Mouse (Mus musculus) right cerebral cortex, adult 2 months (tissue): ENCODE results near the gene Ikzf3.

Experiments used
- DNase-seq, 2 experiments: peaks; one replicate each; pipeline ENCODE4 v3.0.0; 2021 to 2022; ENCODE audit warnings: low spot score in 2 of 2

Gene Ikzf3

DNA sequence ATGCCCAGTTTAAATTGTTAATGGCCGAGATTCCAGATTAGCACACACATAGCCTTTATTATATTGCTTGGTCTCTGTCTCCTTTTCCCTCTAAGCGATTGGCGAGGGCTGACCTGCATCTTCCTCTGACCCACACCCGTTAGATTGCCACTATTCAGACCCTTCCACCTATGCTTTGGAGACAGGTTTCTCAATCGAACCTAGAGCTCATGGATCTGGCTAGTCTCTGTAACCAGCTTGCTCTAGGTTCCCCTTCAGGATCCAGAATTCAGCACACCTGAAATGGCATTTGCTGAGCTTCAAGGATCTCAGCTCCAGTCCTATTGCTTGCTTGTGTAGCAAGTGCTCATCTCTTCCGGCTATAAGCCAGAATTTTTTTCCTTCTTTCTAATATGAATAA is 23.6 kb upstream of the Ikzf3 start:
- no peak for DNase-seq

DNA sequence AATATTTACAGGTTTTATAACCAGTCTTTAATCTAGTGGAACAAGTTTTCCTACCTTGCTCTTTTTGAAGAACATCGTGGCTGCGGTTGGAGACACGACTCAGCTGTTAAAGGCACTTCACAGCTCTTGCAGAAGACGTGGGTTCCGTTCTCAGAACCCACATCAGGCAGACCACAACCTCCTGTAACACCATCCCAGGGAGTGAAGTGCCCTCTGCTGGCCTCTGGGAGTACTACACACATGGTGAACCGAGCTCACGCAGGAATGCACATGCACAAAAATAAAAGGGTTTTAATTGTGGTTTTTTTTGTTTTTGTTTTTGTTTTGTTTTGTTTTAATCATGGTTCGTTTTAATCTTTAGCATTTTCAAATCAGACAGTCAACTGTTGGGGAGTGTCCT is 22.5 kb upstream of the Ikzf3 start:
- DNase-seq, result no peak

DNA sequence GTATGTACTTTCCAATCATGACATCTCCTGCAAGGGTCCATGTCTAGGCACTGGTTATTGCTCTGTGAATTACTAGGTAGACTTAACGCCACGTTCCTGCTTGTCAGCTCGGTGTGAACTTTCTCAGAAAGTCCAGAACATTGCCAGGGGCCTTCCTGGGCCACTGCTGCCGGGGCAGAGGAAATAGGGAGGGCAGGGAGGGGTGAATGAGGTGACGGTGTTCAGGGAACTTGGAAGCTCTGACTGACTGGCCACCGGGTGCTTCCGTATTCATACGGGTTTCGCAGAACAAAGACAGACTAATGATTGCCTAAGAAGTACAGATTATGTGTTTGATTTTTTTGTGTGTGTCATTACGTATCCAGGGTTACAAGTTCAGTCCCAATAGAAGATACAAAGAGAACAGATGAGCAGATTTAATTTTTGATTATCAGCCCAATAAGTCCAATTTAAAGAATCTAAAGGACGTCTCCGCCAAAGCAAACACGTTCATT is 18.1 kb upstream of the Ikzf3 start:
- no peak for DNase-seq

DNA sequence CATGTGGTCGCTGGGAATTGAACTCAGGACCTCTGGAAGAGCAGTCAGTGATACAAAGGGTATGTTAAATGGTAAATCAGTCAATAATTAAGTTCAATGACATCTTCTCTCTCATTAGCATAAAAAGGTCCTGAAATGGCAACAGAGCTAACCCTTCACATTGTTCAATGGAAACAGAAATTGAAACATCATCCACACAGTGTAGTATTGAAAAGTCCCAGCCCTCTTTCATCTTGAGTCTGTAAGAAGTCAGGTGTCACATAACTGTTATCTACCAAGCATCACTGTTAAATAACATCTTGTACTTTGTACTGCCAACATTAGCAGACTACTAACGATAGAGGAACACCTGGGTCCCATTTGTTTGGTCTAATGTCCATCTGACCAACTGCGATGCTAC is 17.2 kb upstream of the Ikzf3 start:
- DNase-seq, result no peak

DNA sequence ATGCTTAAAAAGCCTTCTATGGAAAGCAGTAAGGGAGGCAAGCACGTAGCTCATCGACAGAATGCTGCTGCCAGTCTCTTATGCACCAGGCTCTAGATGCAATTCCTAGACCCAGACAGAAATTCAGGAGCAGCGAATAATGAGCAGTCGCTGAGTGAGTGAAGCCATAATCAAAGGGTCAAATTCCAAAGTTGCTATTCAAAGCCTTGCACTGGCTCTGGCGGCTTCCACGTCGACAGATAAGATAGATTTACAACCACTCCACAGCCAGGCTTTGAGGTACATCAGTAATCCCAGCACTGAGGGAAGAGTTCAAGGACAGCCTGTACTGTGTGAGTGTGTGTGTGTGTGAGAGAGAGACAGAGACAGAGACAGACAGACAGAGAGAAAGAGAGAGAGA is 15.1 kb upstream of the Ikzf3 start:
- DNase-seq, result no peak

DNA sequence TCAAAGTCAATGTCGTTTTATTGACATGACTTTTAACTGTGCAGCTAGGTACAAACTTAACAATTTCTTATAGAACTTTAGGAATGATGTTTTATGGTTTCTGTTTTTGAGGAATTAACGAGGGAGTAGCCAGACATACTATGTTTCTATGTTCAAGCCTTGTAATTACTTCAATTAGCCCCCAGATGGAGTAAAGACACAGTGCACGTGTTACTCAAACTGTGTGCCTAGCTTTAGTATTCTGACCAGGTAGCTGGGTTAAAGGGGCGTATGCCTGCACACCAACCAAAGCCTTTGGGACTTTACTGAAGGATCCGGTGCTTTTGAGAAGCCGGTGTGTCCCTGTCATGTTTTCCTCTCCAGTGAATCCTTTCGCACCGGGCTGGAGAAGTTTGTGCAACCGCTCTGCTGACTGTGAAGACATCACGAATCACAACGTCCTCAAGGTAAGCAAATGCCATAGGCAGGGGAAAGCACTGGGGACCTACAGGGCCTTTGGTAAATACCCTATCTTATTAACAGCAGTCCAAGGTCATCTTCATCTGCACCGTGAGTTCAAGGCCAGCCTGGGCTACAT is 9.4 kb upstream of the Ikzf3 start:
- DNase-seq, result no peak

DNA sequence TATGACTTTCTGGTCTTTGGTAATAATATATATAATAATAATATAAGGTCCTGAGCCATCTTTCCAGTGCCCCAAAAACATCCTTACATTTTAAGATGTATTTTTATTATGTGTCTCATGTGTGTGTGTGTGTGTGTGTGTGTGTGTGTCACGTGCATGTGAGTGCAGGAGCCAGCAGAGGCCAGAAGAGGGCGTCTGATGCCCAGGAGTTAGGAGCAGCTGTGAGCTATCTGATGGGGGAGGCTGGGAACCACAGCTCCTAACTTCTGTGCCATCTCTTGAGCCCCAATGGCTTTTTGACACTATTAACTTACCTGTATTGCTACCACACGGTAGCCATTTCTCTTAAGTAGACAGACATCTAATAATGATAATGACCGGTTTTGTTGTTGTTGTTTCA is 8.1 kb upstream of the Ikzf3 start:
- DNase-seq, result no peak

DNA sequence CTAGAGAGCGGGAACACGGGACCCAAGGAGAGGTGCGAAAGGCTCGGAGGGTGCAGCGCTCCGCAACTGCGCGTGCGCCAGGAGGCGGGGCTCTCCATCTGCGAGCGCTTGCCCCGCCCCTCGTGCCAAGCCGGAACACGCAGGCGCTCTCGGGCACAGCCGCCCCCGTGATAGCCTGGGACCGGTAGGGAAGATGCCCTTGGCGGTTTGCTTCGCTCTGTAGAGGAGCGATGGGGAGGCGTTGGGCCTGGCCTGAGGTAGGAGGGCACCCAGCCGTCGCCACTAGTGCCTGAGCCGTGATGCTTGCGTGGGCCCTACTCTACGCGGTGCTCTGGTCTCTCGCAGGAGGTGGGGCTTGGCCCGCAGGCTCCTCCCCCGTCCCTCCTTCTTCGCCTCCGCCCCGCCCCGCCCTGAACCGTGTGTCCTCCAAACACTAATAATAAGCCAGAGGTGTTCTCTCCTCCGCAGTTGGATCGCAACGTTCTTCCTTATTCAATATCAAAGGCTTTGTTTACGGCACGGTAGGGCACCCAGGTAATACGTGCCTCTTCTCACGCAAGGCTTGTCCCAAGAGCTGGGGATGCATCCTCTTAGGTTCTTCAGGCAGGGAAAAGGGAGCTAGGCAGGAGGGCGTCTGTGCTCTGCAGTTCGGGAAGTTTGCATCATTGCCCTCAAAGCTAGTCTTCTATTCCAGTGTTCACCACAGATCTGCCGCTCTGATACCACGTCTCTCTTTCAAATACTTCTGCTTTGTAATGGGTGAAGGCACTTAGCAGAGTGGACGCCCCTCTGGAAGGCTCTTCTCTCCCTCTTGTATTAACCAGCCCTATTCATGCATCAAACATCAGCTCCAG is 5.4 kb upstream of the Ikzf3 start, which contains the start of gene Zpbp2:
Gene Zpbp2, plus strand, starts transcription at position 123 of the 854 bp plus-strand sequence.
- DNase-seq, result peak; percentile 89 to 92

DNA sequence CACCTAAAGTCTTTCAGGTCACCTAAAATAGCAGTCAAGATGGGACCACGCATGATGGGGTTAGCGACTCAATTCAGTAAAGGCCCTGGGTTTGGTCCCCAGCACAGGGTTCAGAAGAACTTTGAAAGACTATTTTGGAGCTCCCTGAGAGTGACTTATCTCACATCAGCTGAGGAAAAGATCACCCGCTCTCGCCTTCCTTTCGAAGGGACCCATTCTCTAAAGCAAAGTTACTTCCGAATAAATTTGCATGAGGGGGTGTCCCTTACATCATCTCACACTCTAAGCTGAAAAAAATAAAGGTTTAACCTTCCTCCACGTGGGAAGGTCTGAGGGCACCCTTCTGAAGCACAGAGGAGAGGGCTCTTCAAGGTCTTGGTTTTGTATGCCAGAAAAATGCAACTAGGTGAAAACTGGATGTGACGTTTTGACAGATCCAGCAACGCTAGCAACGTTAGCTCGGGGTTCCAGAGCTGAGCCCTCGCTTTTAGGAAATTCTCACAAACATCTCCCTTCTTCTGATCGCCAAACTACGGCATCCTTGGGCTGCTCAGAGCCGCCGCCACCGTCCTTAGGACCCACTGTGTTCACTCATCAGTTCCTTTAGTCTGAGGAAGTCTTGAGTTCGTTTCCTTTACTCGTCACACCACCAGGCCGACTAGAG is 4.6 kb upstream of the Ikzf3 start:
- no peak for DNase-seq

DNA sequence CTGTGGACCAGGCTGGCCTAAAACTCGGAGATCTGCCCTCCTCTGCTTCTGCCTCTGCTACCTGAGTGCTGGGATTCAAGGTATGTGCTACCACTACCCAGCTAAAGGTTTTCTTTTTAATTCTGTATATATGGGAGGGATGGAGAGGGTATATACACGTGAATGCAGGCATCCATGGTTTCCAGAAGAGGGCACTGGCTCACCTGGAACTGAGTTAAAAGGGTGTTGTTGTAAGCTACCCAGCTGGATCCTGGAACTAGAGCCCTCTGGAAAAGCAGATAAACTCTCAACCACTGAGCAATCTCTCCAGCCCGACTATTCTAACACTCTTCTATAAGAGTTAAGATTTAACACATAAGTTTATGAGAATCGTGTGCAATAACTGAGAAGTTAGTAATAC is 3.5 kb upstream of the Ikzf3 start:
- no peak for DNase-seq

DNA sequence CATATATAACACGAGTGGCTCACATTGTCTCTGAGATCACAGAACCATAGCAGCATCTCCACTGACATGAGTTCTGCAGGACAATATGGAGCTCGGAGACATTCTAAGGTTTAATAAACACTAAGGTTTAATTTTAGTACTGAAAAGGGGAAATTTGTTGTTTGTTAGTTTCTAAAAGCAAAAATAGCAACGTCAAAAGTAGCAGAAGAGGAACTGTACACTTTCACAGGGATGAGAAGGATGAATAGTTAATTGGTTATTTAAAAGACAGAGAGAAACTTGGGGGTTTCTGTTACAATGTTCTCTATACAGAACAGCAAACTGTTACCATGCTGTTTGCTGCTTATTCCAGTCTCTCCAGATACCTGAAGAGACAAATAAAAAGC is 1.5 kb upstream of the Ikzf3 start:
- no peak for DNase-seq

DNA sequence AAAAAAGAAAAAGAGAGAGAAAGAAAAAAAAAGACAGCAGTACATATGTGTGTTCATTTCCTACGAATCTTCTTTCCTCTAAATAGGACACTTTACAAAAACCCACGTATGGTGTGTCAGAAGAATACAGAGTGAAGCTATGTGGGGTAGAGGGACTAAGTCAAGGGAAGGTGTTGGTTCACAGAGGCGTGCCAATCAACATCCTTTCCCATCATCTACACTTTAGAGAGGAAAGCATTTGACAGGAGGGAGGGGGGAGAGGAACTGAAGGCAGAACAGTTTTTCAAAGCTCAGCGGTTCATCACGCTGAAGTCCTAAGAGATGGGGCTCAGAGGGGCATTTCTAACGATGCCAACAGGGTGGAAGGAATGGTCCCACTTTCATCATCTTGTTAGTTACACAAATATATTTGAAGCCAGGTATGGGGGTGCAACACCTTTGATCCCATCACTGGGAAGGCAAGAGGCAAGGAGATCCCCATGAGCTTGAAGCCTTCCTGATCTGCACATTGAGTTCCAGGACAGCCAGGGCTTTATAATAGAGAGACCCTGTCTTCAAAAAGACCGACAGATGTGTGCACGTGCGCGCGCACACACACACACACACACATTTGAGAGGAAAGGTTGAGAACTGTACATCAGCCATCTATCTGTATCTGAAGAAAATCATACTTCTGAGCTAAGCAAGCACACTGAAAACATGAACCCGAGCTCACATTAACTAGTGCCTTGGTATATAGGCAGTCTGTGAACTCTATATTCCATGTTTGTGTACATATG is 887 bp upstream of the Ikzf3 start:
- no peak for DNase-seq

DNA sequence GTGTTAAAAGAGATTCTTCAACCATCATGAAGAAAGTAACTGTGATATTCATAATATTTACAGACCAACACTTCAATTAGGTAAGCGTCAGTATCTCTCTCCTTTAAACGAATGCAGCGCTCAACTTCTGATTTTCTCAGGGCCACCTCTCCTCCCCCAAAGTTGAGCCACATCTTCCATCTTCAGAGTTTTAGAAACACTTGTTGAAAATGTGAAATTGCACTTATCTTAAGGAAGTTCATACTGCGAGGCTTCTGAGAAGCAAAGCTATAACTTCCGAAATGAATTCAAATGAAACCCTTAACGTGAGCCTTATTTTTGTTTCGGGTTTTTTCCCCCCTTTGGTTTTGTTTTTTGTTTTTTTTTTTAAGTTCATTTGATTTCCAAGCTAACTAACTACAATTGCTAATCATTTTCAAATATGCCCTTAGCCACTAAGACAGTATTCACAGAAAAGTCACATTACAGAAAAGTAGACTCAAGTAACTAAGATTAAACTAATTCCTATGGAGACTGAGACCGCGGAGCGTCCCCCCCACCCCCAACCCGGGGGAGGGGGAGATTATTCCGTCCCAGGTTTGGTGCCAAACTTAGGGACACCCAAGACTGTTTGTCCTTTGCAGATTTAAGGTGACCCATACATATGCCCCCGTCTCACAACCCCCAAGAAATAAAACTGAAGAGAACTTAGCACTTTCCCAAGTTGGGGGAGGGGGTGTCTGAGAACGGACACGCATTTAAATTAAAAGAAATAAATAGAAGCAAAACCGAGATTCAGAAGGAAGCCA is 747 bp downstream of the Ikzf3 start:
- no peak for DNase-seq

DNA sequence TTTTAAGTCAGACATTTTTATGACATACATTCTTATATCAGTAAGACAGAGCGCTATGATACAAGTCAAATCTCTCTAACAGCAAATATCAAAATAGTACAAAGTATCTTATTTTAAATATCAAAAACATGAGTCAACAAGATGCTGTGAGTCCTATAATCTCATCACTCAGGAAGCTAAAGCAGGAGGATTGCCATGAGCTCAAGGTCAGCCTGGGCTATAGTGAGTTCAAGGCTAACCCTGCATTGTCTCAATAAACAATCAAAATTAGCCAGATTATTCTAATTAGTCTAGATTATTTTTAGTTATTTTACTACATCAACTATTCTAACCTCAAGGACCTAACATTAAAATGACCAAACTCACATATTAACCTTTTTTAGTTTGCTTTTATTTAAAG is 2.4 kb downstream of the Ikzf3 start:
- no peak for DNase-seq

DNA sequence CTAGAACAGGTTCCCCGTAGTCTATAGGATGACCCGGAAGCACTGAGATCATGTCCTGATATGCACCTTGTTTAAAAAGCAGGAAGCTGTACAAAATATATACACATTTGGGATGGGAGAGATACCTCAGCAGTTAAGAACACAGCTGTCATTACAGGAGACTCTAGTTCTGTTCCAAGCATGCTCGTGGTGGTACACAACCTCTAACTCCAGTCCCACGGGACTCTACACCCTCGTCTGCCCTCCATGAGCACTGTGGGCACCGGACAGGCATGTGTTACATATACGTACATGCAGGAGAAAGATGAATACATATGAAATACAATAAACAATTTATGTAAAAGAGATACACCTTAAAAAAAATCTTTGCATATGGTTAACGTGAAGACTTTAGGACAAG is 3.3 kb downstream of the Ikzf3 start:
- DNase-seq, result no peak

DNA sequence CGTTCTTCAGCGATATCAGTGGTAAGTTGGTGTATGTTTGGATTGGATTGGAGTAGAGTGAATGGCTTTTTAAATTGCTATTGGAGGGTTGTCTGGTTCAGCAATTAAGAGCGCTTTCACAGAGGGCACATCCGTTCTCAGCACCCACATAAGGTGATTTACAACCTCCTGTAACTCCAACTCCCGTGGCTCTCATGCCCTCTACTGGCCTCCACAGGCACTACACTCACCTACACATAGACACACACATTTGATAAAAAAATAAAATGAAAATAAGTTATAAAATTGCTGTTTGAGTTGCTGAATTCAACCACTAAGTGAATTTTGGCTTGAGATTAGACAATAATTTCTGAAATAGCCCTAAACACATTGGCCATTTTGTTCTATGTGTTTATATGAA is 5.5 kb downstream of the Ikzf3 start:
- no peak for DNase-seq

DNA sequence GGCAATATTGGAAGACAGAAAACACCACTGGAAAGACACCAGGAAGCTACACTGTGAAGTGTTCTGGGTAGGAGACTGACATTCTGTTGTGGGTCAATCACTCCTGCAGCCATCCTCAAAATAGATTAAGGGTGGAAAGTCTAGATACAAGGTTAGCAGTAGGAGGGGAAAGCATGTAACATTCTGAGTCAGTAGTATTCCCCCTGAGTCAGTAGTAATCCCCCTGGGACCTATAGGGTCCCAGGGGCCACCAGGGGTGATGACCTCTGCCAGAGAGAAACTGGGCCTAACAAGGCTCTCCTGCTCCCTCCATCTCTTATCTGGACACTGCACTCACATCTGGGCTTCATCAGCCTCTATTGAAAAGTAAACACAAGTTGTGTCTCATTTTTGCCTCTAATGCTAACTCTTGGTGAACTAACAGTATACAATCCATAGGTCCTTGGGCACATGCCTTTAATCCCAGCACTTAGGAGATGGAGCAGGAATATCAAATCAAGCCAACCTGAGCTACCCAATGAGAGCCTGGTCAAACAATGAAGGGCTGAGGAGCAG is 8.3 kb downstream of the Ikzf3 start:
- no peak for DNase-seq

DNA sequence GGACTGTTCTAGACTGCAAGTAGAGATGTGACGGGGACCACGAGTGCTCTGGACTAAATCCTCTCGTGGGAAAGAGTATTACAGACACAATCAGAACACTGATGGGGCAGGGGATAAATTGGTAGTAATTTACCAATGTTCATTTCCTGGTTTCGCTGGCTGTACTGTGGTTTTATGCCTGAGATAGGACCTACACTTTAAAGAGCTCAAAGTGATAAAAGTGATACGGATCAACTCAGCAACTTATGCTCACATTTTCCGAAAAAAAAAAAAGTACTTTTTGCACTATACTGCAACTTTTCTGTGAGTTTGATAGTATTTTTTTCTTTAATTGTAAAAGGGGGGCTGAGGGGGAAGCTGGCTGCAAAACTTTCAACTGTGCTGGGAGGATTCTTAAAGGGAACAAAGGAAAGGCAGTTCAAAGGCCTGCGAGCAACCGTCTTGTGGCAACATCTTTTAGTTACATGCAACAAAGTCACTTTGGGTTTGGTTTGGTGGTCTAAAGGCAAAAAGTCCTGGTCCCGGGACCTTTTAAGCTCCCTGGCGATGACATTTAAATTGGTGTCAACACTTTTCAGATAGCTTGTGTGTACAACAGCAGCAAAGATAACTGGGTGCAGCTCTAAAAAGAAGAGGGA is 18.9 kb downstream of the Ikzf3 start:
- DNase-seq, result no peak

DNA sequence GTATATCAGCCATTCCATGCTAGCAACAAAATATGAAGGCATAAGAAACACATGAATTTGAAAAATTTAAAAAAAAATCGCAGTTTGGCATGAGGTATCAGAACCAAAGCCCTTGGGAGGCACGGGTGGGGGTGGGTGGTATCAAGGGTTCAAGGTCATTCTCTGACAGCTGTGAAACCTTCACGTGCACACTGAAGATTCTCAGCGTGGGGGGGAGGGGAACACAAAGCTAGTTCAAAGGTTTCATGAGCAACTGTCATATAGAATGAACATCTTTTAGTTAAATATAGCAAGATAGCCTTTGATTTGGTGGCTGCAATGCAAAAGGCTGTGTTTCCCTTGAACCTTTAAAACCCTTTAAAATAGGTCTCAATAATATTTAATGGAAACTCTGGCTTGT is 20.7 kb downstream of the Ikzf3 start:
- DNase-seq, result no peak

DNA sequence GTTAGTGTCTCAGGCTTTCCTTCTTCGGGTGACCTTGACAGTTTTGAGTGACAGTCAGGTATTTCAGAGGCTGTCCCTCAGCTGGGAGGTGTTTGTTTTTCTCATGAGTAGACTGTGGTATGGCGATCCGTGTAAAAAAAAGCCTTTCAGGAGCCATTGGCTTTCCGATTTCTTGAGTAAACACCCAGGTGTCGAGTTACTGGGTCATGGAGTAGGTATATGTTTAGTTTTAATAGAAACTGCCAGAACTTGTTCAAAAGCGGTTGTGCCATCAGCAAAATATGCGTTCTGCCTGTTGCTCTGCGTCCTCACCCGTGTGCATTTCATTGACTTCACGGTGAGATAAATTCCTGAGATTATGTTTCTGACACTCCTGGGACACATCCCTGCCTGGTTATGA is 25.4 kb downstream of the Ikzf3 start:
- no peak for DNase-seq
